ENCODE assay signal across 19 mouse cellular contexts in the genomic region with DNA sequence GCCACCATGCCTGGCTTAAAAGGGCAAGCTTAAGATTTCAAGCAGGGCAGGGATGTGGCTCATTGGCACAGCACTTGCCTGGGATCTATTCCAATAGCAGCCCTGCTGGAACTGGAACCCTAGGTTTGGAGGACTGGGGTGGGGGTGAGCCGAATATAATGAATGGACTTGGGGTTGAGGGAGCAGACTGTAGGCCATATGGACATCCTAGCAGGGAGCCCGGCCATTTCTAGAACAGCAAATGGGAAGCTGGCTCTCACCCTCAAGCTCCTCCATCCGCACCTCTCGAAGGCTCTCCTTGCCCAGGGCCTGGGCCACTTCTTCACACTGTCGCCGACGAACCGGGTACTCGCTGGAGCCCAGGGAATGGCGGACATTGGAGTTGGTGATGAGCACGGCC. TPM values are rescaled to one million over a fixed set of nuclear protein-coding genes. Genes with fewer than 3 reads are reported as not detected.
DNase-seq lines count a peak whose midpoint lies in the region; ATAC-seq and TF ChIP-seq lines count a peak whose summit lies in the region.
"Had no signal": no experiment of that assay in that cellular context is flagged by ENCODE, and none has a peak within 500 bp of the region (broad histone marks: within the 10 kb centered on the region; RNA-seq: fewer than 3 reads in every experiment).

No protein-coding gene starts in this region.

- peaks cover 7% of the 10 kb centered on the region for H3K4me1 ChIP-seq in heart, adult 2 months (ENCODE audit: control insufficient read depth, insufficient read depth, low read length)
- peaks cover 32% of the 10 kb centered on the region for H3K4me1 ChIP-seq in liver, postnatal 0 days (ENCODE audit: insufficient read depth)
- H3K4me1 ChIP-seq in liver, embryonic 12.5 days: peaks cover 61% of the 10 kb centered on the region
- peaks cover 46% of the 10 kb centered on the region for H3K4me1 ChIP-seq in limb, embryonic 12.5 days (replicated peaks)

- H3K27ac ChIP-seq in heart, adult 2 months: no peak overlapping the region
- H3K27ac ChIP-seq in liver, postnatal 0 days (ENCODE audit: low read depth): no peak overlapping the region
- no peak overlapping the region for H3K27ac ChIP-seq in liver, embryonic 12.5 days
- 0 out of 2 replicates have a peak overlapping the region, but pooled peaks have one; percentile 31 for H3K27ac ChIP-seq in limb, embryonic 12.5 days
- H3K27ac ChIP-seq: heart, embryonic 13.5 days; intestine, embryonic 15.5 days; kidney, embryonic 15.5 days; midbrain, embryonic 12.5 days had no signal

- no peak for TF ChIP-seq POLR2A in heart, adult 2 months (IDR thresholded peaks at IDR 0.05; ENCODE audit: insufficient read depth, low read depth, low read length)

- H3K4me2 ChIP-seq in liver, postnatal 0 days (ENCODE audit: low read depth, low read length): no peak overlapping the region
- H3K4me2 ChIP-seq in liver, embryonic 12.5 days: no peak overlapping the region
- H3K4me2 ChIP-seq in limb, embryonic 12.5 days: no peak overlapping the region
- H3K4me2 ChIP-seq: heart, embryonic 13.5 days; intestine, embryonic 15.5 days; kidney, embryonic 15.5 days; midbrain, embryonic 12.5 days had no signal

- no peak for ATAC-seq in liver, postnatal 0 days
- no peak for ATAC-seq in liver, embryonic 12.5 days
- no peak for ATAC-seq in limb, embryonic 12.5 days (ENCODE audit: insufficient number of reproducible peaks, insufficient read depth, low FRiP score, low TSS enrichment, low read depth)
- ATAC-seq: activated CD4-positive, CD25-positive, alpha-beta regulatory T cell, adult 4 months; forebrain, postnatal 0 days; intestine, embryonic 15.5 days had no signal

- no peak overlapping the region for H3K4me3 ChIP-seq in heart, adult 2 months
- no peak overlapping the region for H3K4me3 ChIP-seq in liver, postnatal 0 days (ENCODE audit: low read depth, low read length)
- no peak overlapping the region for H3K4me3 ChIP-seq in liver, embryonic 12.5 days
- no peak overlapping the region for H3K4me3 ChIP-seq in limb, embryonic 12.5 days (replicated peaks)
- H3K4me3 ChIP-seq: heart, embryonic 13.5 days; intestine, embryonic 15.5 days; kidney, embryonic 15.5 days; midbrain, embryonic 12.5 days had no signal

- no peak for TF ChIP-seq EP300 in heart, adult 2 months (IDR thresholded peaks at IDR 0.05; ENCODE audit: insufficient read depth, low read depth, low read length)
- TF ChIP-seq EP300 in liver, postnatal 0 days (IDR thresholded peaks at IDR 0.05; ENCODE audit: low read depth): no peak

- no peaks in the 10 kb centered on the region for H3K9me3 ChIP-seq in liver, postnatal 0 days (ENCODE audit: low read length)
- no peaks in the 10 kb centered on the region for H3K9me3 ChIP-seq in liver, embryonic 12.5 days (replicated peaks)
- no peaks in the 10 kb centered on the region for H3K9me3 ChIP-seq in limb, embryonic 12.5 days
- H3K9me3 ChIP-seq: G1E; heart, embryonic 13.5 days; intestine, embryonic 15.5 days; kidney, embryonic 15.5 days; midbrain, embryonic 12.5 days had no signal

- no peak for TF ChIP-seq CTCF in heart, adult 2 months (IDR thresholded peaks at IDR 0.05)
- no peak for TF ChIP-seq CTCF in liver, postnatal 0 days (IDR thresholded peaks at IDR 0.05; ENCODE audit: low read depth)

- no peaks in the 10 kb centered on the region for H3K36me3 ChIP-seq in heart, adult 2 months (ENCODE audit: control insufficient read depth, insufficient read depth, low read length)
- peaks cover 18% of the 10 kb centered on the region for H3K36me3 ChIP-seq in liver, postnatal 0 days (replicated peaks; ENCODE audit: insufficient read depth, low read length)
- H3K36me3 ChIP-seq in liver, embryonic 12.5 days: peaks cover 44% of the 10 kb centered on the region
- peaks cover 44% of the 10 kb centered on the region for H3K36me3 ChIP-seq in limb, embryonic 12.5 days
- H3K36me3 ChIP-seq: midbrain, embryonic 12.5 days had no signal

- intact Hi-C loops in heart, adult 2 months (cut with DNase I): no loop called here

- 93% methylated on average over 11 of the region's 11 CpGs for WGBS in heart, adult 2 months
- WGBS in liver, postnatal 0 days (ENCODE audit: insufficient replicate concordance): 90% methylated on average over 11 of the region's 11 CpGs
- WGBS in liver, embryonic 12.5 days (ENCODE audit: insufficient replicate concordance): 83% methylated on average over 11 of the region's 11 CpGs
- 91% methylated on average over 11 of the region's 11 CpGs for WGBS in limb, embryonic 12.5 days

- H3K27me3 ChIP-seq in heart, adult 2 months (ENCODE audit: control insufficient read depth, insufficient read depth, low read length): no peaks in the 10 kb centered on the region
- H3K27me3 ChIP-seq in liver, postnatal 0 days (ENCODE audit: insufficient read depth, low read length): no peaks in the 10 kb centered on the region
- peaks cover 11% of the 10 kb centered on the region; the same call in 1 of the 2 replicates for H3K27me3 ChIP-seq in liver, embryonic 12.5 days (replicated peaks)
- H3K27me3 ChIP-seq in limb, embryonic 12.5 days: no peaks in the 10 kb centered on the region
- H3K27me3 ChIP-seq: heart, embryonic 13.5 days; intestine, embryonic 15.5 days; kidney, embryonic 15.5 days had no signal

- peak; percentile 88 for DNase-seq in heart, adult 11 months
- DNase-seq in heart, adult 2 months: no peak
- peak; percentile 14 for DNase-seq in liver, postnatal 0 days
- DNase-seq in cerebellum, adult 9-11 months: peak; percentile 98
- DNase-seq in right cerebral cortex, postnatal 4 days: no peak
- no peak for DNase-seq in adrenal gland, adult 8-10 months
- DNase-seq: adrenal gland, postnatal 36 days; forebrain, postnatal 0 days; lung, postnatal 10 days; right cerebral cortex, postnatal 14 days; thymus, postnatal 36 days had no signal

- no peaks in the 10 kb centered on the region for H3K79me2 ChIP-seq in heart, adult 2 months (replicated peaks; ENCODE audit: control insufficient read depth, insufficient read depth, low read length)

- H3K9ac ChIP-seq in heart, adult 2 months (ENCODE audit: low read depth, low read length): no peak overlapping the region
- no peak overlapping the region for H3K9ac ChIP-seq in liver, postnatal 0 days (replicated peaks)
- H3K9ac ChIP-seq in liver, embryonic 12.5 days: no peak overlapping the region
- H3K9ac ChIP-seq in limb, embryonic 12.5 days (replicated peaks): no peak overlapping the region
- H3K9ac ChIP-seq: forebrain, postnatal 0 days; heart, embryonic 13.5 days; intestine, embryonic 15.5 days; kidney, embryonic 15.5 days; midbrain, embryonic 12.5 days had no signal

RNA-seq across cellular contexts. Expression of a gene that starts 2.9 kb away (rescaled TPM):
- 10 to 100 TPM; 14.5 to 14.7 TPM for total RNA-seq in heart, adult 2 months (2021)
- polyA plus RNA-seq in heart, adult 2 months (2012; rRNA removed): 14.6 and 16.4 TPM in 2 replicates
- polyA plus RNA-seq in liver, postnatal 0 days (2015; fragmentation: Nextera tagmentation; extraction: Ambion mirVana): 317 and 319 TPM in 2 replicates
- polyA plus RNA-seq in liver, embryonic 12.5 days (2016; fragmentation: Nextera tagmentation; extraction: Ambion mirVana): 187 and 200 TPM in 2 replicates
- polyA plus RNA-seq in limb, embryonic 12.5 days (2016; fragmentation: Nextera tagmentation; extraction: Ambion mirVana): 181 and 182 TPM in 2 replicates
- total RNA-seq in adrenal gland, adult 8-10 months (2022): 10 to 100 TPM; 37.3 to 55.6 (median 46.4) TPM

RNA-seq across cellular contexts. Expression of a gene that starts 18.1 kb away (rescaled TPM):
- total RNA-seq in heart, adult 2 months (2021): 100 to 1,000 TPM; 105 to 128 TPM
- polyA plus RNA-seq in heart, adult 2 months (2012; rRNA removed): 67.5 and 82.1 TPM in 2 replicates
- 647 and 656 TPM in 2 replicates for polyA plus RNA-seq in liver, postnatal 0 days (2015; fragmentation: Nextera tagmentation; extraction: Ambion mirVana)
- polyA plus RNA-seq in liver, embryonic 12.5 days (2016; fragmentation: Nextera tagmentation; extraction: Ambion mirVana): 816 and 835 TPM in 2 replicates
- polyA plus RNA-seq in limb, embryonic 12.5 days (2016; fragmentation: Nextera tagmentation; extraction: Ambion mirVana): 2,405 and 2,474 TPM in 2 replicates
- total RNA-seq in adrenal gland, adult 8-10 months (2022): 100 to 1,000 TPM; 302 to 413 (median 377) TPM

RNA-seq across cellular contexts. Expression of a gene that starts 20.5 kb away (rescaled TPM):
- 1 to 10 TPM; 7.1 to 7.9 TPM for total RNA-seq in heart, adult 2 months (2021)
- polyA plus RNA-seq in heart, adult 2 months (2012; rRNA removed): 16.5 and 20.4 TPM in 2 replicates
- polyA plus RNA-seq in liver, postnatal 0 days (2015; fragmentation: Nextera tagmentation; extraction: Ambion mirVana): 3.9 and 5.1 TPM in 2 replicates
- polyA plus RNA-seq in liver, embryonic 12.5 days (2016; fragmentation: Nextera tagmentation; extraction: Ambion mirVana): 18.7 and 20.2 TPM in 2 replicates
- 50.0 and 51.8 TPM in 2 replicates for polyA plus RNA-seq in limb, embryonic 12.5 days (2016; fragmentation: Nextera tagmentation; extraction: Ambion mirVana)
- total RNA-seq in adrenal gland, adult 8-10 months (2022): 10 to 100 TPM; 19.7 to 45.2 (median 29.6) TPM

RNA-seq across cellular contexts. Expression of a gene that starts 35.2 kb away (rescaled TPM):
- total RNA-seq in heart, adult 2 months (2021): 1 to 10 TPM; 2.6 to 2.9 TPM
- 1.9 and 3.1 TPM in 2 replicates for polyA plus RNA-seq in heart, adult 2 months (2012; rRNA removed)
- polyA plus RNA-seq in liver, postnatal 0 days (2015; fragmentation: Nextera tagmentation; extraction: Ambion mirVana): 0.21 and 0.34 TPM in 2 replicates
- 0.31 and 0.44 TPM in 2 replicates for polyA plus RNA-seq in liver, embryonic 12.5 days (2016; fragmentation: Nextera tagmentation; extraction: Ambion mirVana)
- 3.1 and 3.9 TPM in 2 replicates for polyA plus RNA-seq in limb, embryonic 12.5 days (2016; fragmentation: Nextera tagmentation; extraction: Ambion mirVana)
- 1 to 10 TPM; 3.5 to 5.1 (median 3.9) TPM for total RNA-seq in adrenal gland, adult 8-10 months (2022)
- polyA plus RNA-seq: activated CD4-positive, CD25-positive, alpha-beta regulatory T cell, adult 4 months had no signal

Comparison
In these comparisons a context has a peak if more than half of its experiments do, and no peak if none do; other contexts are left out.
1. DNase-seq: peak in heart, adult 11 months (single experiment), liver, postnatal 0 days (single experiment) and cerebellum, adult 9-11 months (single experiment); none in heart, adult 2 months (0 of 2), right cerebral cortex, postnatal 4 days (single experiment) and adrenal gland, adult 8-10 months (single experiment).
2. RNA of a gene that starts 2.9 kb away (polyA plus RNA-seq): 317 to 319 TPM in liver, postnatal 0 days, 187 to 200 TPM in liver, embryonic 12.5 days and 181 to 182 TPM in limb, embryonic 12.5 days; 14.6 to 16.4 TPM in heart, adult 2 months; every median in the first group is over 10 times any median in the second.